Mouse (Mus musculus) liver, embryonic 14.5 days (tissue): ENCODE measurements around the gene Zbtb16.

Experiments
- CTCF ChIP-seq: IDR thresholded peaks from 2 replicates; pipeline ENCODE4 v1.5.1; 2016; ENCODE audit warnings: antibody characterized with exemption, low read depth, control low read depth
- EP300 ChIP-seq: IDR thresholded peaks from 2 replicates; pipeline ENCODE4 v1.6.1; 2016; ENCODE audit warnings: antibody characterized with exemption, low read depth

DNA sequence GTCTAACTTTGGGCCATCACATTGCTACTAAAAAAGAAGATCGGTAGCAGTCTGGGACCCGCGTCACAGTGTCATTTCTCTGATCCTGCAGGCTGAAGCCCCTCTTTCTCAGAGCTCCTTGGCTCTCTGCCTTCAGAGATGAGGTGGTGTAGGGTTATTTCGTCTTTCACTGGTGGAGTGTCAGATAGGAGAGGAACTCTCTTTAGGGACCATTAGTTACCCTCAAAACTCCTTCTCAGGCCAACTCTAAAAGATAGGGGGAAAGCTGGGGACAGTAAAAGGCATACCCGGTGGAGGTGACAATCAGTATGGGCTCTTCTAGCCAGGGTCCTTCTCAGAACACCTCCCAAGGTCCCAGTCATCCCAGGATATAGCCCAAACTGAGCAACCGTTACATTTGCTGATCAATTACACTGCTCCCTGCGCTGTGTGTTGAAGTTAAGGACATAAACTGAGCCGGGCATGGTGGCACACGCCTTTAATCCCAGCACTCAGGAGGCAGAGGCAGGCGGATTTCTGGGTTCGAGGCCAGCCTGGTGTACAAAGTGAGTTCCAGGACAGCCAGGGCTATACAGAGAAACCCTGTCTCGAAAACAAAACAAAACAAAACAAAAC, 21.0 kb downstream of the Zbtb16 start:
- no peak for TF ChIP-seq CTCF
- no peak for TF ChIP-seq EP300
